Mouse (Mus musculus): Measurements from ENCODE around the gene Orm2. TPM values are rescaled to one million over a fixed set of nuclear protein-coding genes. Genes with fewer than 3 reads are reported as not detected.
"Not testable (repeated sequence)": the region's sequence is repeated elsewhere in the genome, so short reads cannot be mapped to it uniquely, and the experiment has no call there.

Orm2 gene
- not detected in 2 replicates for polyA plus RNA-seq (2014; fragmentation: Nextera tagmentation; extraction: Ambion mirVana)

DNA sequence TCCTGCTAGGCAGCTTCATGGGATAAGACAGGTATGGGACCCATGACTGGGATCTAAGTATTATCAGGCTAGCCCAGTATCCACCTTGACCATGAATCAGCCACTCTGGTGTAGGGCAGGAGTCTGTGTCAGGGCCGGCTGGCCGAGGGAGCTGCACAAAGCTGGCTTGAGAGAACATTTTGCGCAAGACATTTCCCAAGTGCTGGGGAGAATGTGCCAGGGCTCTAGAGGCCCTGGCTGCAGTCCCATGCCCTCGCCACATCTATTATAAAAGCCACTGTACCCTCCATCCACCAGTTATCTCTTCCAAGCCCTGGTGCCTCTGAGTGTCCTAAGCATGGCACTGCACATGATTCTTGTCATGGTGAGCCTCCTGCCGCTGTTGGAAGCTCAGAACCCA, at the start of gene Orm2:
Gene Orm2, plus strand, starts transcription at position 300 of the 400 bp plus-strand sequence.
- no peaks in the 10 kb centered on the region for H3K4me1 ChIP-seq (replicated peaks; ENCODE audit: control insufficient read depth, insufficient read depth, low read length)
- WGBS: 88% methylated on average over 5 of the region's 5 CpGs
- no peak within 1 kb of the TSS for H3K27ac ChIP-seq
- no peak within 1 kb of the TSS for H3K4me3 ChIP-seq (replicated peaks; ENCODE audit: low read length)
- ATAC-seq (ENCODE audit: low FRiP score): no peak
- no peak within 1 kb of the TSS for H3K9ac ChIP-seq
- no peaks in the 10 kb centered on the region for H3K27me3 ChIP-seq (ENCODE audit: control insufficient read depth, insufficient read depth, low read length)
- no peaks in the 10 kb centered on the region for H3K9me3 ChIP-seq (ENCODE audit: control insufficient read depth, low read length)
- H3K4me2 ChIP-seq (replicated peaks): no peak within 1 kb of the TSS
- no peak for DNase-seq (ENCODE audit: low spot score)
- H3K36me3 ChIP-seq (replicated peaks; ENCODE audit: control insufficient read depth, insufficient read depth): no peaks in the 10 kb centered on the region

GRCm38 (mm10) chr4:63314063-63314462, 48.2 kb upstream of the Orm2 start:
- ATAC-seq (ENCODE audit: low FRiP score): no peak
- H3K27me3 ChIP-seq (ENCODE audit: control insufficient read depth, insufficient read depth, low read length): no peaks in the 10 kb centered on the region

GRCm38 (mm10) chr4:63316076-63316746, 46.0 kb upstream of the Orm2 start:
- Histone ChIP-seq H3K9me3 (ENCODE audit: control insufficient read depth, low read length) (no peaks in the 10 kb centered on the region), H3K27me3 (ENCODE audit: control insufficient read depth, insufficient read depth, low read length) (no peaks in the 10 kb centered on the region), H3K27ac (no peak overlapping the region), H3K4me2 (replicated peaks) (no peak overlapping the region), H3K4me1 (replicated peaks; ENCODE audit: control insufficient read depth, insufficient read depth, low read length) (no peaks in the 10 kb centered on the region), H3K9ac (no peak overlapping the region), H3K4me3 (replicated peaks; ENCODE audit: low read length) (no peak overlapping the region), H3K36me3 (replicated peaks; ENCODE audit: control insufficient read depth, insufficient read depth) (no peaks in the 10 kb centered on the region)
- no peak for ATAC-seq (ENCODE audit: low FRiP score)
- no peak for DNase-seq (ENCODE audit: low spot score)
- WGBS: 71% methylated on average over 9 of the region's 9 CpGs

More at GRCm38 (mm10) chr4:63314063-63314462, 48.2 kb upstream of the Orm2 start:
- DNase-seq (ENCODE audit: low spot score): no peak
- H3K9ac ChIP-seq: no peak overlapping the region
- H3K4me3 ChIP-seq (replicated peaks; ENCODE audit: low read length): no peak overlapping the region
- H3K4me1 ChIP-seq (replicated peaks; ENCODE audit: control insufficient read depth, insufficient read depth, low read length): no peaks in the 10 kb centered on the region
- no peaks in the 10 kb centered on the region for H3K36me3 ChIP-seq (replicated peaks; ENCODE audit: control insufficient read depth, insufficient read depth)
- H3K4me2 ChIP-seq (replicated peaks): no peak overlapping the region
- no peak overlapping the region for H3K27ac ChIP-seq
- WGBS: 76% methylated on average over 5 of the region's 5 CpGs
- no peaks in the 10 kb centered on the region for H3K9me3 ChIP-seq (ENCODE audit: control insufficient read depth, low read length)

DNA sequence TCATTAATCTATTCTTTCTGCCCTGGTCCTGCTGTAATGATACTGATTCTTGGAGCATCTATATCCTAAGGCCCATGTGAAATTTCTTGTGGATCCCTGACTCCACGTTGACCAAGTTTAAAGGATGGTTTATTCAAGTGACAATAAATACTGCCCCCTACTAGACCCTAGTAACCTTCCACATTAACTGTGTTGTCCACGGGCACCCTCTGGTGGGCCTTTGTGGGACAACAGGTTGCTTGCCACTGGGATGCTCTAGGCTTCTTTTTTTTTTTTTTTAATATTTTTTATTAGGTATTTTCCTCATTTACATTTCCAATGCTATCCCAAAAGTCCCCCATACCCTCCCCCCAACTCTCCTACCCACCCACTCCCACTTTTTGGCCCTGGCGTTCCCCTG, 42.7 kb upstream of the Orm2 start:
- ATAC-seq (ENCODE audit: low FRiP score) (peak; percentile 51; the same call in 1 of the 2 replicates), DNase-seq (ENCODE audit: low spot score) (peak; percentile 80)
- not testable (repeated sequence) for H3K36me3 ChIP-seq (replicated peaks; ENCODE audit: control insufficient read depth, insufficient read depth); H3K27me3 ChIP-seq (ENCODE audit: control insufficient read depth, insufficient read depth, low read length); H3K4me3 ChIP-seq (replicated peaks; ENCODE audit: low read length); H3K4me2 ChIP-seq (replicated peaks); H3K9me3 ChIP-seq (ENCODE audit: control insufficient read depth, low read length); H3K4me1 ChIP-seq (replicated peaks; ENCODE audit: control insufficient read depth, insufficient read depth, low read length); H3K27ac ChIP-seq; H3K9ac ChIP-seq
- 24% methylated on average over 3 of the region's 3 CpGs for WGBS

- ATAC-seq (ENCODE audit: low FRiP score) (no peak), DNase-seq (ENCODE audit: low spot score) (no peak)
- no peaks in the 10 kb centered on the region for H3K36me3 ChIP-seq (replicated peaks; ENCODE audit: control insufficient read depth, insufficient read depth)
- H3K4me3 ChIP-seq (replicated peaks; ENCODE audit: low read length): no peak overlapping the region
- 85% methylated on average over 8 of the region's 8 CpGs for WGBS
- no peak overlapping the region for H3K9ac ChIP-seq
- no peaks in the 10 kb centered on the region for H3K9me3 ChIP-seq (ENCODE audit: control insufficient read depth, low read length)
- no peaks in the 10 kb centered on the region for H3K27me3 ChIP-seq (ENCODE audit: control insufficient read depth, insufficient read depth, low read length)
- H3K27ac ChIP-seq: no peak overlapping the region
- no peaks in the 10 kb centered on the region for H3K4me1 ChIP-seq (replicated peaks; ENCODE audit: control insufficient read depth, insufficient read depth, low read length)
- no peak overlapping the region for H3K4me2 ChIP-seq (replicated peaks)
Observed at GRCm38 (mm10) chr4:63323275-63323815, 38.9 kb upstream of the Orm2 start.

DNA sequence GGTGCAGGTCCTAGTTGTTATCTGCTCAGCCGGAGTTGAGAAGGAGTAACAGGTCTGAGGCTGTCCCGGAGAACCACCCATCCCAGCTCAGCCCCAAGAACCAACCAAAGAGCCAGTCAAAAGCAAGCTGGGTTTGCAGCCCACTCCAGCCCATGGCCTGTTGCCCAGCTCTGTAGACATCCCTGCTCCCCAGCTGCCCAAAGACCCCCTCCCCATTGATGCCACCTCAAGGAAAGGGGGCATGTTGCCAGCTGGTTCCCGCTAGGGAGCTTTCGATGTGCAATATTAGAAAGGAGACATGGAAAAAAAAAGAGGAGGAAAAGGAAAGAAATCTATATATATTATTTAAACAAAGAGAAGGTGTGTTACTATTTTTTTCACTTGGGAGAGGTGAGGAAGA, 28.8 kb upstream of the Orm2 start:
- Histone ChIP-seq H3K9ac (no peak overlapping the region), H3K4me2 (replicated peaks) (no peak overlapping the region), H3K27me3 (ENCODE audit: control insufficient read depth, insufficient read depth, low read length) (no peaks in the 10 kb centered on the region), H3K4me3 (replicated peaks; ENCODE audit: low read length) (no peak overlapping the region), H3K4me1 (replicated peaks; ENCODE audit: control insufficient read depth, insufficient read depth, low read length) (no peaks in the 10 kb centered on the region), H3K9me3 (ENCODE audit: control insufficient read depth, low read length) (no peaks in the 10 kb centered on the region), H3K27ac (no peak overlapping the region), H3K36me3 (replicated peaks; ENCODE audit: control insufficient read depth, insufficient read depth) (no peaks in the 10 kb centered on the region)
- DNase-seq (ENCODE audit: low spot score): no peak
- ATAC-seq (ENCODE audit: low FRiP score): no peak
- 95% methylated on average over 4 of the region's 4 CpGs for WGBS

DNA sequence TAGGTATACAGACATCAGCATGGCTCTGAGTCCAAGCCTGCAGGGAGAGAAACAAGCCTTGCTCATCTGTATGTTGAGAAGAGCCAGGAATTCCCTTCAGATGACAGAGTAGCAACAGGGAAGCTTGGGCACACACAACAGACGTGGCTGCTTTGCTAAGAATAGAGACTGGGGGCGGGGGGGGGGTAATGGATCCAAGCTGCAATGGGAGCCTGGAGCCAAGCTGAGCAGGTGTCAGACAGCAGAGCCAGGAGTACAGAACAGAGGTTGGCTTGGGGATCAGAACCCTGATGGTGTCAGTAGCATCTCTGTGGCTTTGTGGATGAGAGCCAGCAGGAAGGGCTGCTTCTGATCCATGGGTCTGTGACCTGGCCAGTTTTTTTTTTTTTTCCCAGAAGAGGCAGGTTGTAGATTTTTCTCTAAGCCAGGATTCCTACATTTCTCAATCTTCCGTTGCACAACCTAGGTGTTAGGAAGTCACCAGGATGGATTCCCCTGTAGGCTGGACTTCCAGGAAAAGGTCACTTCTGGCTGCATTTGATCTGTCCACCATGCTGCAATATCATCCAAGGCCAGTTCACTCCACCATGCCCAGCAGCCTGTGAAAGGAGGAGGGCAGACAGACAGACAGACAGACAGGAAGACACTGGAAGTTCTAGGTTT, 23.7 kb upstream of the Orm2 start:
- Histone ChIP-seq H3K9ac (no peak overlapping the region), H3K4me2 (replicated peaks) (no peak overlapping the region), H3K4me1 (replicated peaks; ENCODE audit: control insufficient read depth, insufficient read depth, low read length) (no peaks in the 10 kb centered on the region), H3K36me3 (replicated peaks; ENCODE audit: control insufficient read depth, insufficient read depth) (no peaks in the 10 kb centered on the region), H3K27me3 (ENCODE audit: control insufficient read depth, insufficient read depth, low read length) (no peaks in the 10 kb centered on the region), H3K27ac (no peak overlapping the region), H3K4me3 (replicated peaks; ENCODE audit: low read length) (no peak overlapping the region), H3K9me3 (ENCODE audit: control insufficient read depth, low read length) (no peaks in the 10 kb centered on the region)
- WGBS: 68% methylated on average over 3 of the region's 3 CpGs
- ATAC-seq (ENCODE audit: low FRiP score): no peak
- no peak for DNase-seq (ENCODE audit: low spot score)

GRCm38 (mm10) chr4:63342491-63342890, 19.8 kb upstream of the Orm2 start:
- Histone ChIP-seq H3K4me2 (replicated peaks) (no peak overlapping the region), H3K27ac (no peak overlapping the region), H3K4me1 (replicated peaks; ENCODE audit: control insufficient read depth, insufficient read depth, low read length) (no peaks in the 10 kb centered on the region), H3K36me3 (replicated peaks; ENCODE audit: control insufficient read depth, insufficient read depth) (no peaks in the 10 kb centered on the region), H3K27me3 (ENCODE audit: control insufficient read depth, insufficient read depth, low read length) (no peaks in the 10 kb centered on the region), H3K4me3 (replicated peaks; ENCODE audit: low read length) (no peak overlapping the region), H3K9me3 (ENCODE audit: control insufficient read depth, low read length) (no peaks in the 10 kb centered on the region), H3K9ac (no peak overlapping the region)
- 0 out of 2 replicates have a peak, but pooled peaks have one; percentile 37 for ATAC-seq (ENCODE audit: low FRiP score)
- no peak for DNase-seq (ENCODE audit: low spot score)
- WGBS: 83% methylated on average over 4 of the region's 4 CpGs

DNA sequence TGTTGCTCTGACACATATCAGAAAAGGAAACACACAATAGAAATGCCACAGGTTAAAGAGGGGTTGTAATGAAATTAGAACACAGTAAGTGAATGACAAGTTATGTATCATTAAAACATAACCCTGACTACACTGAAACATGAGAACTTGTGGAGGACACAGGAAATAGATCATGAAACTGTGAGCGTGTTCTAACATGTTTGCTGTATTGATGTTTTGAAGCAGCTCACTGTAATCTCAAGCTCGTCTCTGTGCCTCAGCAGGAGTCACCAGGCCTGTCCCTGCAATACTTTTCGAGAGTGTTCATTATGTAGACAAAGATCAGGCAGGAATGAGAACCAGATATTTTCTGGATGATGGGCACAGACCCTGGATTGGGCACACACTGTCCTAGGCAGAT, 18.6 kb upstream of the Orm2 start:
- DNase-seq (ENCODE audit: low spot score) (no peak), ATAC-seq (ENCODE audit: low FRiP score) (no peak)
- Histone ChIP-seq H3K36me3 (replicated peaks; ENCODE audit: control insufficient read depth, insufficient read depth) (no peaks in the 10 kb centered on the region), H3K9ac (no peak overlapping the region), H3K4me1 (replicated peaks; ENCODE audit: control insufficient read depth, insufficient read depth, low read length) (no peaks in the 10 kb centered on the region), H3K27ac (no peak overlapping the region), H3K4me3 (replicated peaks; ENCODE audit: low read length) (no peak overlapping the region), H3K9me3 (ENCODE audit: control insufficient read depth, low read length) (no peaks in the 10 kb centered on the region), H3K4me2 (replicated peaks) (no peak overlapping the region), H3K27me3 (ENCODE audit: control insufficient read depth, insufficient read depth, low read length) (no peaks in the 10 kb centered on the region)
- WGBS: 75% methylated on average over 3 of the region's 3 CpGs
